8 mouse cellular contexts compared by ENCODE assay signal in the genomic region with DNA sequence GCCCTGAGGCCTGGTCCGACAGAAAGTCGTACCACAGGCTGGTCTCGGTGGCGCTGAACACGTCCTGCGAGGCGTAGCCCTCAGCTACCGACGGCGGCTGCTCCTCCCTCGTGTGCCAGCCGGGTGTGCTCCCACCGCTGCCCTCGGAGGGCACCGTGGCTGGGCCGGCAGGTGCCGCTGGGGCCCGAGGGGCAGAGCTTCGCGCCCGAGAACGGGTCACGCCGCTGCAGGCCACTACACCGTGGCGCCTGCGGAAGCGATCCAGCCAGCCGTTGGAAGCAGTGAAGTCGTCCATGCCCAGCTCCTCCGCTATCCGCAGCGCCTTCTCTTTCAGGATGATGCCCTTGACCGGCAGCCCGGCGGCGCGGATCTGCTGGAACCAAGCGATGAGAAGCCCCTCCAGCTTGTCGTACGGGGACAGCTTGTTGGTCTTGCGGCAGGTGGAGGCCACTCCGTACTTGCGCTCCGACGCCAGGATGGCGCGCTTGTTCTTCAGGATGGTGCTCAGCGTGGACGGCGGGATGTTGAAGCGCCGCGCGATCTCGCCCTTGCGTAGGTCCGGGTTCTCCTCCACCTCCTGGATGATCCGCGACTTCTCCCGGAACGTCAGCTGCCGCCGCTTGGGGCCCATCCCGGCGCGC. TPM values are rescaled to one million over a fixed set of nuclear protein-coding genes. Genes with fewer than 3 reads are reported as not detected.
DNase-seq lines count a peak whose midpoint lies in the region; ATAC-seq and TF ChIP-seq lines count a peak whose summit lies in the region.

No protein-coding gene starts in this region.

- no peak for TF ChIP-seq POLR2A in heart, adult 2 months (IDR thresholded peaks at IDR 0.05; ENCODE audit: insufficient read depth, low read depth, low read length)
- no peak for TF ChIP-seq POLR2A in kidney, adult 2 months (IDR thresholded peaks at IDR 0.05; ENCODE audit: low read depth, low read length)
- no peak for TF ChIP-seq POLR2A in liver, adult 2 months (IDR thresholded peaks at IDR 0.05; ENCODE audit: extremely low read depth, insufficient read depth, low read length)

- no peaks in the 10 kb centered on the region; the same call in 1 of the 2 replicates for H3K36me3 ChIP-seq in embryonic facial prominence, embryonic 11.5 days (replicated peaks; ENCODE audit: control insufficient read depth, insufficient read depth, low read depth, low read length)
- H3K36me3 ChIP-seq in heart, adult 2 months (ENCODE audit: control insufficient read depth, insufficient read depth, low read length): no peaks in the 10 kb centered on the region
- no peaks in the 10 kb centered on the region for H3K36me3 ChIP-seq in kidney, adult 2 months (ENCODE audit: control insufficient read depth, insufficient read depth, low read length)
- no peaks in the 10 kb centered on the region for H3K36me3 ChIP-seq in liver, adult 2 months (ENCODE audit: control insufficient read depth, insufficient read depth, low read length)
- H3K36me3 ChIP-seq in midbrain, postnatal 0 days (ENCODE audit: insufficient read depth, low read length): no peaks in the 10 kb centered on the region

- peak overlapping the region; percentile 93 for H3K9ac ChIP-seq in embryonic facial prominence, embryonic 11.5 days (replicated peaks; ENCODE audit: low read length)
- peak overlapping the region; percentile 99 for H3K9ac ChIP-seq in heart, adult 2 months (ENCODE audit: low read depth, low read length)
- peak overlapping the region; percentile 80 for H3K9ac ChIP-seq in liver, adult 2 months (ENCODE audit: low read depth, low read length)
- H3K9ac ChIP-seq in midbrain, postnatal 0 days (replicated peaks; ENCODE audit: low read length, poor library complexity, severe bottlenecking): peak overlapping the region; percentile 78

- H3K9me3 ChIP-seq in embryonic facial prominence, embryonic 11.5 days (replicated peaks; ENCODE audit: control insufficient read depth, low read length): no peaks in the 10 kb centered on the region
- no peaks in the 10 kb centered on the region for H3K9me3 ChIP-seq in midbrain, postnatal 0 days (ENCODE audit: low read length)

- TF ChIP-seq EP300 in heart, adult 2 months (IDR thresholded peaks at IDR 0.05; ENCODE audit: insufficient read depth, low read depth, low read length): no peak

- peak overlapping the region; percentile 70 for H3K4me3 ChIP-seq in embryonic facial prominence, embryonic 11.5 days (ENCODE audit: low read depth, low read length)
- peak overlapping the region; percentile 84 for H3K4me3 ChIP-seq in heart, adult 2 months
- peak overlapping the region; percentile 72 for H3K4me3 ChIP-seq in kidney, adult 2 months (ENCODE audit: insufficient read depth, low read depth, low read length)
- H3K4me3 ChIP-seq in liver, adult 2 months (ENCODE audit: insufficient read depth, low read depth, low read length): peak overlapping the region; percentile 72
- H3K4me3 ChIP-seq in midbrain, postnatal 0 days (ENCODE audit: low read depth, low read length): peak overlapping the region; percentile 55

- H3K4me2 ChIP-seq in embryonic facial prominence, embryonic 11.5 days (ENCODE audit: low read depth, low read length): peak overlapping the region; percentile 89
- H3K4me2 ChIP-seq in midbrain, postnatal 0 days (ENCODE audit: low read depth, low read length, poor library complexity, severe bottlenecking): peak overlapping the region; percentile 96

- peaks cover 8% of the 10 kb centered on the region for H3K79me2 ChIP-seq in heart, adult 2 months (replicated peaks; ENCODE audit: control insufficient read depth, insufficient read depth, low read length)
- peaks cover 18% of the 10 kb centered on the region for H3K79me2 ChIP-seq in liver, adult 2 months (ENCODE audit: control insufficient read depth, insufficient read depth, low read length)

- intact Hi-C loops in heart, adult 2 months (cut with DNase I): loop anchor here (10.0 kb wide), 1 partner anchor 345 kb away; no protein-coding TSS in a partner anchor

- peak; percentile 47 to 70 for DNase-seq in urinary bladder, adult 18-20 months (ENCODE audit: low spot score in 2 of 2)
- DNase-seq in urinary bladder, postnatal 10 days (ENCODE audit: low spot score): no peak
- peak; percentile 71 for DNase-seq in embryonic facial prominence, embryonic 11.5 days (ENCODE audit: low spot score)
- DNase-seq in heart, adult 2 months: peak; percentile 75 to 76
- peak; percentile 65 for DNase-seq in kidney, adult 2 months
- peak; percentile 36 for DNase-seq in liver, adult 2 months (ENCODE audit: extremely low read depth, low read depth, low spot score)
- peak; percentile 80 for DNase-seq in midbrain, postnatal 0 days (ENCODE audit: low spot score)
- DNase-seq in spleen, postnatal 14 days (ENCODE audit: low spot score in 2 of 2): peak; percentile 37 to 42

- H3K4me1 ChIP-seq in embryonic facial prominence, embryonic 11.5 days (ENCODE audit: control insufficient read depth, insufficient read depth, low read length): peaks cover 6% of the 10 kb centered on the region
- H3K4me1 ChIP-seq in heart, adult 2 months (ENCODE audit: control insufficient read depth, insufficient read depth, low read length): peaks cover 13% of the 10 kb centered on the region
- peaks cover 37% of the 10 kb centered on the region for H3K4me1 ChIP-seq in kidney, adult 2 months (ENCODE audit: control insufficient read depth, insufficient read depth, low read length)
- H3K4me1 ChIP-seq in liver, adult 2 months (ENCODE audit: control insufficient read depth, insufficient read depth, low read length): peaks cover 24% of the 10 kb centered on the region
- H3K4me1 ChIP-seq in midbrain, postnatal 0 days (ENCODE audit: insufficient read depth, low read length): peaks cover 31% of the 10 kb centered on the region

- ATAC-seq in embryonic facial prominence, embryonic 11.5 days (replicated peaks; ENCODE audit: insufficient number of reproducible peaks, low FRiP score, low TSS enrichment, low read depth): 0 out of 2 replicates have a peak, but pooled peaks have one; percentile 14
- ATAC-seq in midbrain, postnatal 0 days (ENCODE audit: low FRiP score): peak; percentile 82

- no peaks in the 10 kb centered on the region for H3K27me3 ChIP-seq in embryonic facial prominence, embryonic 11.5 days (ENCODE audit: control insufficient read depth, insufficient read depth, low read length)
- H3K27me3 ChIP-seq in heart, adult 2 months (ENCODE audit: control insufficient read depth, insufficient read depth, low read length): no peaks in the 10 kb centered on the region
- H3K27me3 ChIP-seq in kidney, adult 2 months (replicated peaks; ENCODE audit: control insufficient read depth, insufficient read depth, low read length): no peaks in the 10 kb centered on the region
- no peaks in the 10 kb centered on the region for H3K27me3 ChIP-seq in liver, adult 2 months (ENCODE audit: control insufficient read depth, insufficient read depth, low read length)
- H3K27me3 ChIP-seq in midbrain, postnatal 0 days (ENCODE audit: insufficient read depth, low read length): no peaks in the 10 kb centered on the region

- TF ChIP-seq CTCF in heart, adult 2 months (IDR thresholded peaks at IDR 0.05): no peak
- no peak for TF ChIP-seq CTCF in kidney, adult 2 months (conservative IDR thresholded peaks at IDR 0.05; ENCODE audit: insufficient read depth, insufficient read length, low read depth, low read length)
- no peak for TF ChIP-seq CTCF in liver, adult 2 months (IDR thresholded peaks at IDR 0.05; ENCODE audit: low read depth, low read length)
- TF ChIP-seq CTCF in midbrain, postnatal 0 days (IDR thresholded peaks at IDR 0.05): no peak

- peak overlapping the region; percentile 71 for H3K27ac ChIP-seq in embryonic facial prominence, embryonic 11.5 days (replicated peaks; ENCODE audit: low read depth, low read length)
- H3K27ac ChIP-seq in heart, adult 2 months: peak overlapping the region; percentile 90
- peak overlapping the region; percentile 82 for H3K27ac ChIP-seq in kidney, adult 2 months (ENCODE audit: insufficient read depth, low read depth, low read length)
- H3K27ac ChIP-seq in liver, adult 2 months (replicated peaks; ENCODE audit: insufficient read depth, low read depth, low read length): peak overlapping the region; percentile 30
- peak overlapping the region; percentile 97 for H3K27ac ChIP-seq in midbrain, postnatal 0 days (ENCODE audit: low read depth, low read length)

- under 1% methylated on average over 64 of the region's 67 CpGs for WGBS in embryonic facial prominence, embryonic 11.5 days
- 2% methylated on average over 65 of the region's 67 CpGs for WGBS in heart, adult 2 months
- under 1% methylated on average over 67 of the region's 67 CpGs for WGBS in kidney, adult 2 months
- WGBS in liver, adult 2 months: under 1% methylated on average over 65 of the region's 67 CpGs
- under 1% methylated on average over 57 of the region's 67 CpGs for WGBS in midbrain, postnatal 0 days

RNA-seq across cellular contexts. Expression of a gene that starts 0.5 kb away (rescaled TPM):
- 5.8 and 6.1 TPM in 2 replicates for polyA plus RNA-seq in embryonic facial prominence, embryonic 11.5 days (2014; fragmentation: Nextera tagmentation; extraction: Ambion mirVana)
- total RNA-seq in heart, adult 2 months (2021): 10 to 100 TPM; 71.9 to 92.6 TPM
- 57.1 and 58.5 TPM in 2 replicates for polyA plus RNA-seq in heart, adult 2 months (2012; rRNA removed)
- 95.3 and 105 TPM in 2 replicates for polyA plus RNA-seq in kidney, adult 2 months (2012; rRNA removed)
- 27.3 and 27.5 TPM in 2 replicates for total RNA-seq in liver, adult 2 months (2014; rRNA removed)
- polyA plus RNA-seq in liver, adult 2 months (2012; rRNA removed): 35.2 and 40.5 TPM in 2 replicates
- 98.2 and 103 TPM in 2 replicates for total RNA-seq in midbrain, postnatal 0 days (2014; rRNA removed)
- 11.7 and 13.1 TPM in 2 replicates for polyA plus RNA-seq in midbrain, postnatal 0 days (2015; fragmentation: Nextera tagmentation; extraction: Ambion mirVana)

RNA-seq across cellular contexts. Expression of a gene that starts 7.4 kb away (rescaled TPM):
- 48.0 and 53.4 TPM in 2 replicates for polyA plus RNA-seq in embryonic facial prominence, embryonic 11.5 days (2014; fragmentation: Nextera tagmentation; extraction: Ambion mirVana)
- total RNA-seq in heart, adult 2 months (2021): 10 to 100 TPM in 1 of 2 experiments, 1 to 10 TPM in 1; 4.3 to 10.3 TPM
- polyA plus RNA-seq in heart, adult 2 months (2012; rRNA removed): 9.8 and 12.5 TPM in 2 replicates
- polyA plus RNA-seq in kidney, adult 2 months (2012; rRNA removed): 12.9 TPM in 2 replicates
- 0.94 and 1.0 TPM in 2 replicates for total RNA-seq in liver, adult 2 months (2014; rRNA removed)
- 1.1 and 1.5 TPM in 2 replicates for polyA plus RNA-seq in liver, adult 2 months (2012; rRNA removed)
- total RNA-seq in midbrain, postnatal 0 days (2014; rRNA removed): 10.0 and 13.1 TPM in 2 replicates
- 14.0 and 15.1 TPM in 2 replicates for polyA plus RNA-seq in midbrain, postnatal 0 days (2015; fragmentation: Nextera tagmentation; extraction: Ambion mirVana)

RNA-seq across cellular contexts. Expression of a gene that starts 7.7 kb away (rescaled TPM):
- polyA plus RNA-seq in embryonic facial prominence, embryonic 11.5 days (2014; fragmentation: Nextera tagmentation; extraction: Ambion mirVana): 3.4 and 4.1 TPM in 2 replicates
- total RNA-seq in heart, adult 2 months (2021): 1 to 10 TPM; 4.4 to 5.2 TPM
- polyA plus RNA-seq in heart, adult 2 months (2012; rRNA removed): 3.3 and 4.0 TPM in 2 replicates
- polyA plus RNA-seq in kidney, adult 2 months (2012; rRNA removed): 4.6 and 5.2 TPM in 2 replicates
- total RNA-seq in liver, adult 2 months (2014; rRNA removed): 0.37 and 0.81 TPM in 2 replicates
- 0.76 and 0.96 TPM in 2 replicates for polyA plus RNA-seq in liver, adult 2 months (2012; rRNA removed)
- 19.3 and 27.5 TPM in 2 replicates for total RNA-seq in midbrain, postnatal 0 days (2014; rRNA removed)
- 9.5 and 10.2 TPM in 2 replicates for polyA plus RNA-seq in midbrain, postnatal 0 days (2015; fragmentation: Nextera tagmentation; extraction: Ambion mirVana)

RNA-seq across cellular contexts. Expression of a gene that starts 19.5 kb away (rescaled TPM):
- polyA plus RNA-seq in embryonic facial prominence, embryonic 11.5 days (2014; fragmentation: Nextera tagmentation; extraction: Ambion mirVana): 81.2 and 88.3 TPM in 2 replicates
- 10 to 100 TPM in 1 of 2 experiments, 1 to 10 TPM in 1; 9.8 to 11.3 TPM for total RNA-seq in heart, adult 2 months (2021)
- polyA plus RNA-seq in heart, adult 2 months (2012; rRNA removed): 33.6 and 48.9 TPM in 2 replicates
- 107 and 112 TPM in 2 replicates for polyA plus RNA-seq in kidney, adult 2 months (2012; rRNA removed)
- total RNA-seq in liver, adult 2 months (2014; rRNA removed): 3.4 and 3.6 TPM in 2 replicates
- 16.6 and 20.3 TPM in 2 replicates for polyA plus RNA-seq in liver, adult 2 months (2012; rRNA removed)
- 44.8 and 89.5 TPM in 2 replicates for total RNA-seq in midbrain, postnatal 0 days (2014; rRNA removed)
- polyA plus RNA-seq in midbrain, postnatal 0 days (2015; fragmentation: Nextera tagmentation; extraction: Ambion mirVana): 59.1 and 60.4 TPM in 2 replicates

RNA-seq across cellular contexts. Expression of a gene that starts 27.5 kb away (rescaled TPM):
- 22.6 and 23.8 TPM in 2 replicates for polyA plus RNA-seq in embryonic facial prominence, embryonic 11.5 days (2014; fragmentation: Nextera tagmentation; extraction: Ambion mirVana)
- total RNA-seq in heart, adult 2 months (2021): 10 to 100 TPM; 33.1 to 41.7 TPM
- 71.4 and 121 TPM in 2 replicates for polyA plus RNA-seq in heart, adult 2 months (2012; rRNA removed)
- 48.5 and 51.6 TPM in 2 replicates for polyA plus RNA-seq in kidney, adult 2 months (2012; rRNA removed)
- total RNA-seq in liver, adult 2 months (2014; rRNA removed): 12.4 and 15.4 TPM in 2 replicates
- 49.1 and 53.8 TPM in 2 replicates for polyA plus RNA-seq in liver, adult 2 months (2012; rRNA removed)
- 36.5 and 40.1 TPM in 2 replicates for total RNA-seq in midbrain, postnatal 0 days (2014; rRNA removed)
- polyA plus RNA-seq in midbrain, postnatal 0 days (2015; fragmentation: Nextera tagmentation; extraction: Ambion mirVana): 35.5 and 36.7 TPM in 2 replicates

Comparison
In these comparisons a context has a peak if more than half of its experiments do, and no peak if none do; other contexts are left out.
1. H3K27ac ChIP-seq: peak in every context shown above with its lines; median percentile 97 in midbrain, postnatal 0 days; 90 in heart, adult 2 months; 82 in kidney, adult 2 months; 71 in embryonic facial prominence, embryonic 11.5 days; 30 in liver, adult 2 months.